Mouse (Mus musculus) Patski (cell line): Measurements from ENCODE around the gene Gm49394. TPM values are rescaled to one million over a fixed set of nuclear protein-coding genes. Genes with fewer than 3 reads are reported as not detected.

Experiments used
- ATAC-seq: fragments of 100-300 bp; one replicate; pipeline ENCODE4 v1.8.0; 2021
- CTCF ChIA-PET: fragments of 350-600 bp; sonication (Branson Sonifier 250); formaldehyde crosslinking; loops from one replicate; lab custom pipeline; 2022; ENCODE audit warnings: inconsistent platforms; lab: Charles Lee
- POLR2A ChIA-PET: fragments of 350-600 bp; sonication (Branson Sonifier 250); formaldehyde crosslinking; loops from one replicate; lab custom pipeline; 2022; ENCODE audit warnings: antibody characterized with exemption, inconsistent platforms; lab: Charles Lee
- DNase-seq: peaks from one replicate; pipeline ENCODE4 v3.0.0-alpha.2; 2011; ENCODE audit warnings: low read depth, low spot score
- H3K27me3 ChIP-seq: fragments of 371-371 bp; one replicate; pipeline ENCODE4 v1.5.1; 2021
- CTCF ChIP-seq: fragments of 100-300 bp; IDR thresholded peaks from one replicate; pipeline ENCODE4 v1.5.1; 2021
- in situ Hi-C: fragments of 300-500 bp; cut with MboI; formaldehyde crosslinking; loops from 3 replicates; pipeline ENCODE4 v1.11.1; 2018; ENCODE audit warnings: low pct_unique_long_range_greater_than_20kb, mixed read lengths
- polyA plus RNA-seq: library from polyadenylated mRNA; unstranded; gene quantifications from one replicate; pipeline ENCODE4 v1.2.3, GENCODE M21; 2021

The Gm49394 gene
- polyA plus RNA-seq, result not detected

- no peak for DNase-seq
- ATAC-seq, result no peak
- ChIA-PET POLR2A (no interaction called here), CTCF (no interaction called here)
- H3K27me3 ChIP-seq, result no peaks in the 10 kb centered on the region
- in situ Hi-C loops, result loop anchor here (5.0 kb wide), 1 partner anchor 128 kb away; no protein-coding TSS in a partner anchor
- TF ChIP-seq CTCF, result no peak
These were observed at the start of gene Gm49394 for GRCm38 (mm10) chr7:142669751-142670625. Gene Gm49394, minus strand, starts transcription at chr7:142669942.

- DNase-seq (no peak), ATAC-seq (no peak)
- CTCF ChIA-PET, result interaction anchor here (0.9 kb wide), 1 partner anchor 105 kb away, joined by 3 read pairs; no protein-coding TSS in a partner anchor
- TF ChIP-seq CTCF, result peak; percentile 60
- in situ Hi-C loops, result no loop called here
- peaks cover 7% of the 10 kb centered on the region for H3K27me3 ChIP-seq
- POLR2A ChIA-PET, result no interaction called here
These were observed 45.2 kb upstream of the Gm49394 start for GRCm38 (mm10) chr7:142714783-142715498.

- ChIA-PET POLR2A (no interaction called here), CTCF (no interaction called here)
- ATAC-seq (no peak), DNase-seq (no peak)
- H3K27me3 ChIP-seq, result no peaks in the 10 kb centered on the region
- in situ Hi-C loops, result no loop called here
- no peak for TF ChIP-seq CTCF
These were observed 37.1 kb upstream of the Gm49394 start for GRCm38 (mm10) chr7:142706873-142707272.

GRCm38 (mm10) chr7:142699334-142699860, 29.7 kb upstream of the Gm49394 start:
- no peak for TF ChIP-seq CTCF
- no peaks in the 10 kb centered on the region for H3K27me3 ChIP-seq
- DNase-seq (no peak), ATAC-seq (no peak)
- in situ Hi-C loops, result no loop called here
- POLR2A ChIA-PET, result no interaction called here
- CTCF ChIA-PET, result interaction anchor here (1.3 kb wide), 1 partner anchor 90 kb away, joined by 3 read pairs; no protein-coding TSS in a partner anchor

GRCm38 (mm10) chr7:142678611-142679010, 8.9 kb upstream of the Gm49394 start:
- ChIA-PET POLR2A (no interaction called here), CTCF (interaction anchor here (0.7 to 1.2 kb wide), 2 partner anchors 41 to 141 kb away, joined by 3 read pairs; no protein-coding TSS in a partner anchor)
- H3K27me3 ChIP-seq, result no peaks in the 10 kb centered on the region
- no peak for TF ChIP-seq CTCF
- ATAC-seq (no peak), DNase-seq (no peak)
- in situ Hi-C loops, result loop anchor here (5.0 kb wide), 2 partner anchors 236 to 341 kb away; partner anchors contain the start of gene Tnni2

GRCm38 (mm10) chr7:142675644-142676043, 5.9 kb upstream of the Gm49394 start:
- TF ChIP-seq CTCF, result peak; percentile 56
- DNase-seq, result peak; percentile 13
- POLR2A ChIA-PET, result no interaction called here
- H3K27me3 ChIP-seq, result no peaks in the 10 kb centered on the region
- CTCF ChIA-PET, result interaction anchor here (1.2 to 1.8 kb wide), 4 partner anchors 66 to 359 kb away, joined by 3 to 5 read pairs (median 4); no protein-coding TSS in a partner anchor
- in situ Hi-C loops, result loop anchor here (5.0 kb wide), 2 partner anchors 233 to 338 kb away; partner anchors contain the start of gene Tnni2
- ATAC-seq, result no peak

- in situ Hi-C loops, result loop anchor here (5.0 kb wide), 2 partner anchors 233 to 338 kb away; partner anchors contain the start of gene Tnni2
- DNase-seq, result no peak
- H3K27me3 ChIP-seq, result no peaks in the 10 kb centered on the region
- ATAC-seq, result no peak
- no peak for TF ChIP-seq CTCF
- ChIA-PET POLR2A (no interaction called here), CTCF (interaction anchor here (1.2 to 1.8 kb wide), 4 partner anchors 66 to 359 kb away, joined by 3 to 5 read pairs (median 4); no protein-coding TSS in a partner anchor)
These were observed 5.4 kb upstream of the Gm49394 start for GRCm38 (mm10) chr7:142675141-142675540.

- POLR2A ChIA-PET, result interaction anchor here (0.7 kb wide), 1 partner anchor 110 kb away, joined by 5 read pairs; no protein-coding TSS in a partner anchor
- DNase-seq (peak; percentile 2), ATAC-seq (no peak)
- no peaks in the 10 kb centered on the region for H3K27me3 ChIP-seq
- TF ChIP-seq CTCF, result peak; percentile 62
- in situ Hi-C loops, result loop anchor here (5.0 kb wide), 1 partner anchor 130 kb away; no protein-coding TSS in a partner anchor
- CTCF ChIA-PET, result interaction anchor here (1.1 to 2.6 kb wide), 3 partner anchors 16 to 338 kb away, joined by 3 to 6 read pairs (median 3); no protein-coding TSS in a partner anchor
These were observed 2.4 kb upstream of the Gm49394 start for GRCm38 (mm10) chr7:142672120-142672519.

- ChIA-PET CTCF (no interaction called here), POLR2A (no interaction called here)
- no peak for ATAC-seq
- no peak for DNase-seq
- no peaks in the 10 kb centered on the region for H3K27me3 ChIP-seq
- TF ChIP-seq CTCF, result no peak
- in situ Hi-C loops, result loop anchor here (5.0 kb wide), 1 partner anchor 129 kb away; no protein-coding TSS in a partner anchor
These were observed 1.3 kb upstream of the Gm49394 start for GRCm38 (mm10) chr7:142671067-142671466.

GRCm38 (mm10) chr7:142668328-142668727, 1.4 kb downstream of the Gm49394 start:
- DNase-seq, result no peak
- ATAC-seq, result no peak
- TF ChIP-seq CTCF, result no peak
- H3K27me3 ChIP-seq, result peaks cover 5% of the 10 kb centered on the region
- ChIA-PET POLR2A (no interaction called here), CTCF (no interaction called here)
- in situ Hi-C loops, result no loop called here
